Mouse (Mus musculus): ENCODE results near the gene Myct1.

- TF ChIP-seq POU5F1 (IDR thresholded peaks at IDR 0.05; ENCODE audit: borderline replicate concordance, low read length) (no peak), CTCF (conservative IDR thresholded peaks at IDR 0.05; ENCODE audit: low read length) (no peak), NANOG (IDR thresholded peaks at IDR 0.05; ENCODE audit: borderline replicate concordance, low read length) (no peak)
These were observed 47.1 kb upstream of the Myct1 start for GRCm38 (mm10) chr10:5546428-5546827.

Measured in E14TG2a.4 (cell line).